Mouse (Mus musculus) embryonic facial prominence, embryonic 11.5 days (tissue): Measurements from ENCODE around the gene Nav3. TPM values are rescaled to one million over a fixed set of nuclear protein-coding genes. Genes with fewer than 3 reads are reported as not detected.

Experiments
- ATAC-seq: fragments of 200-750 bp; cut with Nextera tagmentation; replicated peaks from 2 replicates; pipeline ENCODE4 v1.8.0; 2017; ENCODE audit warnings: low read depth; ENCODE audit not compliant: insufficient number of reproducible peaks, low FRiP score, low TSS enrichment
- DNase-seq: peaks from one replicate; pipeline ENCODE4 v3.0.0-alpha.2; 2015; ENCODE audit warnings: low spot score
- H3K27ac ChIP-seq: fragments of 300-500 bp; sonication (generic); replicated peaks from 2 replicates; pipeline ENCODE4 v1.5.1; 2014; ENCODE audit warnings: mild to moderate bottlenecking, low read depth, low read length, control low read depth
- H3K27me3 ChIP-seq: fragments of 300-500 bp; sonication (generic); 2 replicates; pipeline ENCODE4 v1.6.1; 2014; ENCODE audit warnings: mild to moderate bottlenecking, low read length, moderate library complexity, mixed read lengths; ENCODE audit not compliant: control insufficient read depth, insufficient read depth
- H3K36me3 ChIP-seq: fragments of 300-500 bp; sonication (generic); replicated peaks from 2 replicates; pipeline ENCODE4 v1.6.1; 2014; ENCODE audit warnings: low read depth, mild to moderate bottlenecking, low read length, moderate library complexity, mixed read lengths; ENCODE audit not compliant: control insufficient read depth, insufficient read depth
- H3K4me1 ChIP-seq: fragments of 300-500 bp; sonication (generic); 2 replicates; pipeline ENCODE4 v1.6.1; 2014; ENCODE audit warnings: low read length, mixed read lengths; ENCODE audit not compliant: control insufficient read depth, insufficient read depth
- H3K4me2 ChIP-seq: fragments of 300-500 bp; sonication (generic); 2 replicates; pipeline ENCODE4 v1.6.1; 2014; ENCODE audit warnings: low read depth, mild to moderate bottlenecking, control low read depth, low read length, moderate library complexity
- H3K4me3 ChIP-seq: fragments of 300-500 bp; sonication (generic); 2 replicates; pipeline ENCODE4 v1.5.1; 2014; ENCODE audit warnings: low read depth, low read length, control low read depth
- H3K9ac ChIP-seq: fragments of 300-500 bp; sonication (generic); replicated peaks from 2 replicates; pipeline ENCODE4 v1.6.1; 2014; ENCODE audit warnings: mild to moderate bottlenecking, control low read depth, low read length
- H3K9me3 ChIP-seq: fragments of 300-500 bp; sonication (generic); replicated peaks from 2 replicates; pipeline ENCODE4 v1.6.1; 2016; ENCODE audit warnings: mild to moderate bottlenecking, low read length, inconsistent platforms, mixed read lengths; ENCODE audit not compliant: control insufficient read depth
- WGBS: fragments of 180-500 bp; shearing (Covaris S2); extraction: QIAGEN DNeasy Blood & Tissue Kit; methylation state at CpG from one replicate; pipeline ENCODE4 v1.1.7; 2014; 5-methylcytosine and 5-hydroxymethylcytosine counted together
- polyA plus RNA-seq: library from polyadenylated mRNA; unstranded; fragments of >200 nt; fragmentation: Nextera tagmentation; extraction: Ambion mirVana; gene quantifications from 2 replicates; pipeline ENCODE4 v1.2.1, GENCODE M21; 2014

Gene Nav3
- polyA plus RNA-seq, 1 experiment from 2014 or later = 3.2 TPM

DNA sequence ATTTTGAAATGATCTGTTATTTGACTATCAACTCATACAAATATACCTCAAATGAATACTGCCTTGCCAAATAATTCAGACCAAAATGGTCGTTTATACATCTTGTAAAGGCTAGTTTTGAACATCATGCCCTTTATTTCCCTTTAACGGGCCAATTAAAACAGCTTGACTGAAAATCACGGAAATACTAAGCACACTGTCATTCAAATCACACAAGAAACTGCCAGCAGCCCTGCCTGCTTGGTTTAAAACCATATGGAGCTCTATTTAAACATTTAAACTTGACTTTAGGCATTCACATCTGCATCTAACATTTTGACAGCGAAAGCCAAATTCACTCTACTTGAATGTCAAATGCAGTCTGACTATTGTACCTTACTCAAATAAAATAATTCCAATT is 481.8 kb downstream of the Nav3 start:
- H3K27me3 ChIP-seq = no peaks in the 10 kb centered on the region
- H3K4me1 ChIP-seq = no peaks in the 10 kb centered on the region
- no peak overlapping the region for H3K9ac ChIP-seq
- no peak overlapping the region for H3K4me2 ChIP-seq
- ATAC-seq (no peak), DNase-seq (no peak)
- no peaks in the 10 kb centered on the region for H3K9me3 ChIP-seq
- no peak overlapping the region for H3K4me3 ChIP-seq
- WGBS = 71% methylated on average over 4 of the region's 4 CpGs
- H3K27ac ChIP-seq = no peak overlapping the region
- no peaks in the 10 kb centered on the region for H3K36me3 ChIP-seq

DNA sequence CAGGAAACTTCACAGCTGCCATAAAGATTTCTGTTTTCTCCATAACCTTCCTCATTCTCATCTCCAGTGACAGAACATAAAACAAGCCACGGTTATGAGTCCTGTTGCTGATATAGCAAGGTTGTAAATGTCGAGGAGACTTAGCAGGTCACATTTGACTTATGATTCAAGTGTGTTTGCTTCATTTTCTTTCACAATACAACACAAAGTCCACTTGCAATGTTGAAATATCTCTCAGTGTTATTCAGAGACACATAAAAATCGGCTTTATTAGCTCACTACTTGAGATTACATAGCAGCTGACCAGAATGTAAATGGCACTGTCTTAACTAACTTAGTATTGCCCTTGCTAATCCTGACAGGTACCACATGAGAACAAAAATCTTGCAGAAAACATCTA is 482.5 kb downstream of the Nav3 start:
- no peaks in the 10 kb centered on the region for H3K4me1 ChIP-seq
- no peak for ATAC-seq

DNA sequence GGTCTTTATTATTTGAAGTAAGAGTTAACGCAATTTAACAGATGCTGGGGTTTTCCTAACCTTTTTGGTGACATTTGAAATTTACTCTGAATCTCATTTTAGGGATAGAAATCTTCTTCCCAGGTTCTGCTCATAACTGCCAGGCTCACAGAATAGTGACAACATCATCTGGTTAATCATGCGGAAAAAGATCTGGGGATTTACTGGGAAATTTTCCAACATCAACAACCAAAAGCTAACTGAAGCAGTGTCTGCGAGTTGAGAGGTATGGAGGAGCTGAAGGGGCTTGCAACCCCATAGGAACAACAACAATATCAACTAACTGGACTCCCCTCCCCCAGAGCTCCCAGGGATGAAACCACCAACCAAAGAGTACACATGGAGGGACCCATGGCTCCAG is 505.7 kb downstream of the Nav3 start:
- 79% methylated on average over 3 of the region's 3 CpGs for WGBS
- no peak overlapping the region for H3K4me3 ChIP-seq
- H3K4me2 ChIP-seq = no peak overlapping the region
- H3K4me1 ChIP-seq = no peaks in the 10 kb centered on the region
- DNase-seq (no peak), ATAC-seq (no peak)
- no peaks in the 10 kb centered on the region for H3K9me3 ChIP-seq
- H3K27me3 ChIP-seq = no peaks in the 10 kb centered on the region
- no peaks in the 10 kb centered on the region for H3K36me3 ChIP-seq
- no peak overlapping the region for H3K9ac ChIP-seq
- H3K27ac ChIP-seq = no peak overlapping the region

More for the DNA sequence above, 482.5 kb downstream of the Nav3 start:
- no peaks in the 10 kb centered on the region for H3K9me3 ChIP-seq
- H3K4me2 ChIP-seq = no peak overlapping the region
- no peak overlapping the region for H3K4me3 ChIP-seq
- no peak overlapping the region for H3K27ac ChIP-seq
- DNase-seq = no peak
- no peak overlapping the region for H3K9ac ChIP-seq
- H3K27me3 ChIP-seq = no peaks in the 10 kb centered on the region
- H3K36me3 ChIP-seq = no peaks in the 10 kb centered on the region
- WGBS = 84% methylated on average over 3 of the region's 3 CpGs

GRCm38 (mm10) chr10:109929319-109929622 is 526.7 kb downstream of the Nav3 start:
- Histone ChIP-seq H3K27ac (no peak overlapping the region), H3K4me1 (no peaks in the 10 kb centered on the region), H3K36me3 (no peaks in the 10 kb centered on the region), H3K27me3 (no peaks in the 10 kb centered on the region), H3K4me2 (no peak overlapping the region), H3K9ac (no peak overlapping the region), H3K9me3 (no peaks in the 10 kb centered on the region), H3K4me3 (no peak overlapping the region)
- ATAC-seq (no peak), DNase-seq (no peak)
- WGBS = 57% methylated on average over 5 of the region's 5 CpGs

DNA sequence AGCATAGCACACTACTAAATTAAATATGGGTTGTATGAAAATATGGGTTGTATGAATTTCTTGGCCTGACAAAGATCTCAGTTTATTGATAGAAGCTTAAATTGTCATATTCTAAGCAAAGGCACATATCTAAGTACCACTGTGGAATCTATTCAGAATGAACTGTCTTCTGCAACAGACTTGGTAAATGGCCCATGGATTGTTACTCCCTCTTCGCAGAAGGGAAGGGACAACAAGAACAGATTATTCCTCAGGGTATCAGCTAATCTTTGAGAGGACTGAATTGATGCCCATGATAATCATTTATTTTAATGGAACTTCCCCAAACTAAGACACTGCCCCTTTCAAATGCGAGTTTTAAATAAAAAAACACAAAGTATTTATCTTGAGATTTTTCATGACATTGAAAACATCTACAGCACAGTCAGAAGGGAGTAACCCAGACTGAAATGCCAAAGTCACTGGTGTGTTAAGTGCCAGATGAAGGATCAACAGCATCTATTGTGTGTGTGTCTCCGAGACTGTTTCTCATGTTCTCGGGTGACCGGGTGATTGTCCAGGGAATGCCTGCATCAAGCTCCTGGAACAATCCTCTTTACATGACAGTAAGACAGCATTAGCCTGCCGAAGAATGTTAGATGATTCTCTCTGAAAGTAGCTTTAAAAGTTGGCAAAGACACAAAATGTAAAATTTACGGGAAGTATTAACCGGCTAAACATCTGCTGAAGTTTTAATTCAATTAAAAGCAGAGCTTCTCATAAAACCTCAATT is 527.3 kb downstream of the Nav3 start:
- H3K27me3 ChIP-seq = no peaks in the 10 kb centered on the region
- no peak overlapping the region for H3K9ac ChIP-seq
- ATAC-seq (no peak), DNase-seq (no peak)
- H3K4me2 ChIP-seq = no peak overlapping the region
- H3K4me3 ChIP-seq = no peak overlapping the region
- 52% methylated on average over 8 of the region's 8 CpGs for WGBS
- no peaks in the 10 kb centered on the region for H3K36me3 ChIP-seq
- no peak overlapping the region for H3K27ac ChIP-seq
- H3K4me1 ChIP-seq = no peaks in the 10 kb centered on the region
- H3K9me3 ChIP-seq = no peaks in the 10 kb centered on the region

GRCm38 (mm10) chr10:109926149-109926548 is 529.9 kb downstream of the Nav3 start:
- DNase-seq = no peak
- no peak overlapping the region for H3K4me3 ChIP-seq
- no peaks in the 10 kb centered on the region for H3K9me3 ChIP-seq
- no peak for ATAC-seq
- no peaks in the 10 kb centered on the region for H3K36me3 ChIP-seq
- no peak overlapping the region for H3K4me2 ChIP-seq
- no peak overlapping the region for H3K27ac ChIP-seq
- no peaks in the 10 kb centered on the region for H3K4me1 ChIP-seq
- 82% methylated on average over 3 of the region's 3 CpGs for WGBS
- H3K9ac ChIP-seq = no peak overlapping the region
- H3K27me3 ChIP-seq = no peaks in the 10 kb centered on the region

GRCm38 (mm10) chr10:109924136-109924535 is 531.9 kb downstream of the Nav3 start:
- ATAC-seq = no peak
- H3K9me3 ChIP-seq = no peaks in the 10 kb centered on the region
- no peak overlapping the region for H3K9ac ChIP-seq
- 70% methylated on average over 2 of the region's 2 CpGs for WGBS
- no peak overlapping the region for H3K4me2 ChIP-seq
- no peaks in the 10 kb centered on the region for H3K27me3 ChIP-seq
- no peak overlapping the region for H3K4me3 ChIP-seq
- no peak overlapping the region for H3K27ac ChIP-seq
- H3K36me3 ChIP-seq = no peaks in the 10 kb centered on the region
- no peaks in the 10 kb centered on the region for H3K4me1 ChIP-seq
- no peak for DNase-seq

DNA sequence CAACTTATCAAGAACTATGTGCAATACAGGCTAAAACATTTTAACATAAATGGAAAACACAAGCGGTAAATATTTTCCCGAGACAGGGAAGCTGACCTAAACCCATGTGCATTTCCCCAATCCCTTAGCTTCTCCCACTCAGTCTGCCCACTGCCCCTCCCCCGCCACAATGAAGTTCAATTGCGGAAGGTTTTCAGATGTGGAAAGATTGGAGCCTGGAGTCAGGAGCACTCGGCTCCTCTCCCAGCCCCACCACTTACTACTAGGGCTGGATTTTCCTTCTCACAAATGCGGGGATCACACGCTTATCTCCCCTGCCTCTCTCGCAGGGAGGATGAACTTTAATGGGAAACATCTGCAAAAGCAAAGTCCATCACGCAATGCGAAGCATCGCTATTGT is 534.6 kb downstream of the Nav3 start:
- ATAC-seq (peak; percentile 36; the same call in 1 of the 2 replicates), DNase-seq (peak; percentile 48)
- Histone ChIP-seq H3K4me3 (no peak overlapping the region), H3K4me1 (no peaks in the 10 kb centered on the region), H3K4me2 (peak overlapping the region; percentile 27), H3K36me3 (no peaks in the 10 kb centered on the region), H3K9me3 (no peaks in the 10 kb centered on the region), H3K9ac (no peak overlapping the region), H3K27ac (no peak overlapping the region), H3K27me3 (no peaks in the 10 kb centered on the region)
- 27% methylated on average over 11 of the region's 11 CpGs for WGBS
